Mouse (Mus musculus) liver, embryonic 12.5 days (tissue): ENCODE measurements around the gene Ssr2. TPM values are rescaled to one million over a fixed set of nuclear protein-coding genes. Genes with fewer than 3 reads are reported as not detected.

Experiments
- ATAC-seq: fragments of 200-750 bp; cut with Nextera tagmentation; 2 replicates; pipeline ENCODE4 v1.8.0; 2017; ENCODE audit warnings: moderate number of reproducible peaks, mild to moderate bottlenecking, moderate library complexity
- H3K27ac ChIP-seq: fragments of 300-500 bp; sonication (generic); 2 replicates; pipeline ENCODE4 v1.5.1; 2016; ENCODE audit warnings: mild to moderate bottlenecking
- H3K27me3 ChIP-seq: fragments of 300-500 bp; sonication (generic); replicated peaks from 2 replicates; pipeline ENCODE4 v1.6.1; 2016; ENCODE audit warnings: mild to moderate bottlenecking, moderate library complexity
- H3K36me3 ChIP-seq: fragments of 300-500 bp; sonication (generic); 2 replicates; pipeline ENCODE4 v1.6.1; 2016; ENCODE audit warnings: mild to moderate bottlenecking, moderate library complexity
- H3K4me1 ChIP-seq: fragments of 300-500 bp; sonication (generic); 2 replicates; pipeline ENCODE4 v1.6.1; 2016
- H3K4me2 ChIP-seq: fragments of 300-500 bp; sonication (generic); 2 replicates; pipeline ENCODE4 v1.6.1; 2016; ENCODE audit warnings: mild to moderate bottlenecking, moderate library complexity
- H3K4me3 ChIP-seq: fragments of 300-500 bp; sonication (generic); 2 replicates; pipeline ENCODE4 v1.5.1; 2016; ENCODE audit warnings: mild to moderate bottlenecking, moderate library complexity
- H3K9ac ChIP-seq: fragments of 300-500 bp; sonication (generic); 2 replicates; pipeline ENCODE4 v1.6.1; 2016; ENCODE audit warnings: mild to moderate bottlenecking, moderate library complexity
- H3K9me3 ChIP-seq: fragments of 300-500 bp; sonication (generic); replicated peaks from 2 replicates; pipeline ENCODE4 v1.6.1; 2016; ENCODE audit warnings: mild to moderate bottlenecking, moderate library complexity
- WGBS: fragments of 180-500 bp; shearing (Covaris S2); methylation state at CpG from one replicate; pipeline ENCODE4 v1.1.7; 2016; ENCODE audit not compliant: insufficient replicate concordance; 5-methylcytosine and 5-hydroxymethylcytosine counted together
- polyA plus RNA-seq: library from polyadenylated mRNA; unstranded; fragments of >200 nt; fragmentation: Nextera tagmentation; extraction: Ambion mirVana; gene quantifications from 2 replicates; pipeline ENCODE4 v1.2.1, GENCODE M21; 2016

The Ssr2 gene
- polyA plus RNA-seq, 1 experiment from 2014 or later, result 177 TPM

DNA sequence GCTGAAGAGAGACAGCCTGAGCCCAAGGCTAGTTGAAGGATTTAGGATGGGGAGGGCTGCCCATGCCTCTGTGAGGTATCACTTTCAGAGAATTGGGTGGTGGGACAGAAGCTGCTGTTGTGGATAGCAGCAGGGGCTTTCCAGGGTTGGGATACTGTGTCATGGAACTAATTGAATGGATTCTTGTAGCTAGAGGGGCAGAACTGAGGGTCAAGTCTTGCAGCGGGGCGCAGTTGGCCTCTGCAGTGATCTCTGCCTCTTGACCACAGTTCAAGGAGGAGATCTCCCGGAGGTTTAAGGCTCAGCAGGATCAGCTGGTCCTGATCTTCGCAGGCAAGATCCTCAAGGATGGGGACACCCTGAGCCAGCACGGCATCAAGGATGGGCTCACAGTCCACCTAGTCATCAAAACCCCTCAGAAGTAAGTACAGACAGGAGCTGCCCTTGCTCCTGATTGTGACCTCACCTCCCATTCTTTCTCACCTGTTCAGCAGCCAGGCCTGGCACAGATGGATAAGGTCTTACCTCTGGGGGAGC lies 20.5 kb upstream of the Ssr2 start:
- Histone ChIP-seq H3K9ac (0 out of 2 replicates have a peak overlapping the region, but pooled peaks have one; percentile 94), H3K4me2 (peak overlapping the region; percentile 99), H3K4me3 (0 out of 2 replicates have a peak overlapping the region, but pooled peaks have one; percentile 84), H3K4me1 (peaks cover 38% of the 10 kb centered on the region), H3K9me3 (no peaks in the 10 kb centered on the region), H3K36me3 (peaks cover 47% of the 10 kb centered on the region), H3K27me3 (no peaks in the 10 kb centered on the region), H3K27ac (0 out of 2 replicates have a peak overlapping the region, but pooled peaks have one; percentile 3)
- ATAC-seq, result no peak
- WGBS, result 91% methylated on average over 5 of the region's 5 CpGs

- peaks cover 53% of the 10 kb centered on the region for H3K36me3 ChIP-seq
- no peaks in the 10 kb centered on the region for H3K9me3 ChIP-seq
- no peak overlapping the region for H3K4me3 ChIP-seq
- H3K9ac ChIP-seq, result no peak overlapping the region
- H3K27ac ChIP-seq, result no peak overlapping the region
- no peaks in the 10 kb centered on the region for H3K27me3 ChIP-seq
- no peak for ATAC-seq
- H3K4me2 ChIP-seq, result 0 out of 2 replicates have a peak overlapping the region, but pooled peaks have one; percentile 99
- peaks cover 32% of the 10 kb centered on the region for H3K4me1 ChIP-seq
- 92% methylated on average over 6 of the region's 6 CpGs for whole genome bisulfite sequencing
Measured at GRCm38 (mm10) chr3:88555731-88556130, 19.9 kb upstream of the Ssr2 start.

- Histone ChIP-seq H3K9ac (no peak overlapping the region), H3K4me2 (no peak overlapping the region), H3K9me3 (no peaks in the 10 kb centered on the region), H3K4me1 (peaks cover 23% of the 10 kb centered on the region), H3K27me3 (no peaks in the 10 kb centered on the region), H3K36me3 (peaks cover 62% of the 10 kb centered on the region), H3K27ac (no peak overlapping the region), H3K4me3 (no peak overlapping the region)
- no peak for ATAC-seq
- WGBS, result 83% methylated on average over 8 of the region's 8 CpGs
Measured at GRCm38 (mm10) chr3:88556616-88557015, 19.1 kb upstream of the Ssr2 start.

DNA sequence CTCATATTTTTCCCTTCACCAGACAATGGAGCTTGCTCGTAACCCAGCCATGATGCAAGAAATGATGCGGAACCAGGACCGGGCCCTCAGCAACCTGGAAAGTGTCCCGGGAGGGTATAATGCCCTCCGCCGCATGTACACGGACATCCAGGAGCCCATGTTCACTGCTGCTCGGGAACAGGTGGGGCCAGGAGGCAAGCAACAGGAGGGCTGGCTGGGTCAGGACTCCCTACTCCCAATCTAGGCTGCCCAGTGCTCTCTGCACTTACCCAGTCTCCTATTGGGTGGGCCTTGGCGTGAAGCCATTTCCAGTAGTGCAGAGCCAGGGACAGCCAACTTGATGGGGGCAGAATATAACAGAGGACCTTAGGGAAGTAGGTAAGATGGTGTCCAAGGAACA lies 16.1 kb upstream of the Ssr2 start:
- peaks cover 12% of the 10 kb centered on the region for H3K4me1 ChIP-seq
- H3K9ac ChIP-seq, result no peak overlapping the region
- no peaks in the 10 kb centered on the region for H3K27me3 ChIP-seq
- no peak for ATAC-seq
- no peak overlapping the region for H3K4me2 ChIP-seq
- H3K27ac ChIP-seq, result no peak overlapping the region
- no peaks in the 10 kb centered on the region for H3K9me3 ChIP-seq
- H3K36me3 ChIP-seq, result peaks cover 92% of the 10 kb centered on the region
- WGBS, result 91% methylated on average over 9 of the region's 9 CpGs
- no peak overlapping the region for H3K4me3 ChIP-seq

DNA sequence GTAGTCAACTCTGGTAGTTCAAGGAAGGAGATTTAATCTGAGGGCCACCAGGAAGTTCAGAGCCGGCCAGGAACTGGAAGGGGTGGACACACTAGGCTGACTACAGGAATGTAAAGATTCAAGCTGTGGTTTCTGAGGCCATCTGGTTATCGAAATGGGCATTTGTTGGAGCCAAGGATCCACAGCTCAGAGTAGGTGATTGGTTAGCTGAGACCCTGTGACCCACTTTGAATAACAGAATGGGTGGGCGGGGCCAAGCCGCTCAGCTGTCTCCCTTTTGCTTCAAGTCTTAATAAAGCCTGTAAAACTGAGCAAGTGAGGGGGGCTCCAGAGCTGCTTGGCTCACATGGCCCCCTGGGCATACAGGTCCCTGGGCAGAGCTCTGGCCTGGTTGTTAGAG lies 13.7 kb upstream of the Ssr2 start:
- no peaks in the 10 kb centered on the region for H3K27me3 ChIP-seq
- H3K4me1 ChIP-seq, result no peaks in the 10 kb centered on the region
- 76% methylated on average over 4 of the region's 4 CpGs for WGBS
- peak; percentile 16; the same call in 1 of the 2 replicates for ATAC-seq
- no peak overlapping the region for H3K27ac ChIP-seq
- no peak overlapping the region for H3K9ac ChIP-seq
- no peak overlapping the region for H3K4me3 ChIP-seq
- H3K36me3 ChIP-seq, result peaks cover 100% of the 10 kb centered on the region
- no peak overlapping the region for H3K4me2 ChIP-seq
- no peaks in the 10 kb centered on the region for H3K9me3 ChIP-seq

GRCm38 (mm10) chr3:88563442-88563841 lies 12.2 kb upstream of the Ssr2 start:
- ATAC-seq, result no peak
- H3K9ac ChIP-seq, result no peak overlapping the region
- no peak overlapping the region for H3K27ac ChIP-seq
- H3K27me3 ChIP-seq, result no peaks in the 10 kb centered on the region
- H3K9me3 ChIP-seq, result no peaks in the 10 kb centered on the region
- H3K4me2 ChIP-seq, result no peak overlapping the region
- H3K4me1 ChIP-seq, result peaks cover 6% of the 10 kb centered on the region
- WGBS, result 81% methylated on average over 4 of the region's 4 CpGs
- peaks cover 100% of the 10 kb centered on the region for H3K36me3 ChIP-seq
- H3K4me3 ChIP-seq, result no peak overlapping the region

DNA sequence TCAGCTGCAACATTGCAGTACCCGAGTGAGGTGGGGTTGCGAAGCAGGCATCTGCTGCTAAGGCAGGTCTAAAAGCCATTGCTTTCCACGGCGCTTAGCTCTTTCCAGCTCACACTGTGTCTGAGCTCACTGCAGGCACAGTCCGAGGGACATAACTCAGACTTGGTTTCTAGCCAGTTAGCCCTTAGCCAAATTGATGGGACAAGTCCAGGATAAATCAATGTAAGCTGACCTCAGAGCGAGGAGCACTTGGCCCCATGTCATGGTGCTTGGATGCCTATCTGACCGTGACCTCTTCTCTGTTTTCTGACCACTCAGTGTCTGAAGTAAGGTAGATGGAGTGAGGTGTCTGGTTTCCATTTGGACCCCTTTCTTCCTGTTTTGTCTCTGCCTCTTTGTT lies 11.7 kb upstream of the Ssr2 start:
- Histone ChIP-seq H3K27me3 (no peaks in the 10 kb centered on the region), H3K27ac (no peak overlapping the region), H3K4me1 (peaks cover 9% of the 10 kb centered on the region), H3K4me2 (no peak overlapping the region), H3K4me3 (no peak overlapping the region), H3K36me3 (peaks cover 100% of the 10 kb centered on the region), H3K9me3 (no peaks in the 10 kb centered on the region), H3K9ac (no peak overlapping the region)
- WGBS, result 82% methylated on average over 7 of the region's 7 CpGs
- ATAC-seq, result no peak

- Histone ChIP-seq H3K4me2 (no peak overlapping the region), H3K9ac (no peak overlapping the region), H3K9me3 (no peaks in the 10 kb centered on the region), H3K4me3 (no peak overlapping the region), H3K27ac (no peak overlapping the region), H3K36me3 (peaks cover 94% of the 10 kb centered on the region), H3K27me3 (no peaks in the 10 kb centered on the region), H3K4me1 (peaks cover 9% of the 10 kb centered on the region)
- no peak for ATAC-seq
- WGBS, result 77% methylated on average over 3 of the region's 3 CpGs
Measured at GRCm38 (mm10) chr3:88566116-88566515, 9.6 kb upstream of the Ssr2 start.

GRCm38 (mm10) chr3:88566536-88567061 lies 9.1 kb upstream of the Ssr2 start:
- 82% methylated on average over 4 of the region's 4 CpGs for WGBS
- no peak overlapping the region for H3K9ac ChIP-seq
- H3K4me3 ChIP-seq, result no peak overlapping the region
- ATAC-seq, result no peak
- H3K9me3 ChIP-seq, result no peaks in the 10 kb centered on the region
- H3K27me3 ChIP-seq, result no peaks in the 10 kb centered on the region
- peaks cover 89% of the 10 kb centered on the region for H3K36me3 ChIP-seq
- H3K27ac ChIP-seq, result no peak overlapping the region
- peaks cover 9% of the 10 kb centered on the region for H3K4me1 ChIP-seq
- no peak overlapping the region for H3K4me2 ChIP-seq

DNA sequence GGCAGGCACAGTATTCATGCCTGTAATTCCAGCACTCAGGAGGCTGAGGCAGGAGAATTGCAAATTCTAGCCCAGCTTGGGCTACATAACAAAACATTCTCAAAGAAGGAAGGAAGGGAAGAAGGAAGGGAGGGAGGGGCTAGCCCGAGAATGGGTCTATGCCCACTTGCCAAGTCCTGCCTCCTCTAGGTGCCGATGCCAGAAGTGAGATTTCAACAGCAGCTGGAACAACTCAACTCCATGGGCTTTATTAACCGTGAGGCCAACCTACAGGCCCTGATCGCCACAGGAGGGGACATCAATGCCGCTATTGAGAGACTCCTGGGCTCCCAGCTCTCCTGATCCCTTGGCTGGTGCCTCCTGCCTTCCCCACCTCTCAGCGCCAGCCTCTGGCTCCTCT lies 7.8 kb upstream of the Ssr2 start:
- Histone ChIP-seq H3K36me3 (peaks cover 76% of the 10 kb centered on the region), H3K9ac (no peak overlapping the region)

GRCm38 (mm10) chr3:88568615-88569014 lies 7.1 kb upstream of the Ssr2 start:
- H3K36me3 ChIP-seq, result peaks cover 69% of the 10 kb centered on the region
- H3K27ac ChIP-seq, result peak overlapping the region; percentile 65
- no peaks in the 10 kb centered on the region for H3K27me3 ChIP-seq
- H3K9ac ChIP-seq, result no peak overlapping the region
- no peak overlapping the region for H3K4me3 ChIP-seq
- peaks cover 9% of the 10 kb centered on the region for H3K4me1 ChIP-seq
- H3K4me2 ChIP-seq, result no peak overlapping the region
- no peaks in the 10 kb centered on the region for H3K9me3 ChIP-seq
- WGBS, result 75% methylated on average over 2 of the region's 2 CpGs
- ATAC-seq, result 0 out of 2 replicates have a peak, but pooled peaks have one; percentile 35

More for the DNA sequence above, 7.8 kb upstream of the Ssr2 start:
- WGBS, result 76% methylated on average over 6 of the region's 6 CpGs
- Histone ChIP-seq H3K27me3 (no peaks in the 10 kb centered on the region), H3K4me1 (peaks cover 9% of the 10 kb centered on the region), H3K27ac (peak overlapping the region; percentile 65; the same call in 1 of the 2 replicates), H3K4me3 (no peak overlapping the region), H3K9me3 (no peaks in the 10 kb centered on the region), H3K4me2 (no peak overlapping the region)
- no peak for ATAC-seq

DNA sequence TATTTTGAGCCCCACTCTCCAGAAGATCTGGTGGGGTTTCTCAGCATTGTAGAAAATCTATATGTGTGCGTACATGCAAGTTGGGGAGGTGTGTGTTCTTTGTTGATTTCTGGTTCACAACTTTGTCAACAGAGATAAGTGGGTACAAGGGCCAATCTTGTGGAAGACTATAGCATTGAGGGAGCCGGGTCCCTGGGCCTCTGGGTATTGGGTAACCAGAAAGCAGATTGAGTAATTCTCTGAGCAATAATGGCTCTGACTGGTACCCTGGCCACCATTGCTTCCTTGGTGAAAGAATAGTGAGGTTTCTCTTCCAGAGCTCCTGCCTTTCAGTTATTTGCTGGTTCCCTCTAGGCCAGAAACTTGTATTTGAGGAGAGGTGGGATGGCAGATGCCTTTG lies 6.6 kb upstream of the Ssr2 start:
- Histone ChIP-seq H3K4me1 (peaks cover 9% of the 10 kb centered on the region), H3K4me2 (no peak overlapping the region), H3K4me3 (no peak overlapping the region), H3K9me3 (no peaks in the 10 kb centered on the region), H3K9ac (no peak overlapping the region), H3K27me3 (no peaks in the 10 kb centered on the region), H3K27ac (peak overlapping the region; percentile 65), H3K36me3 (peaks cover 64% of the 10 kb centered on the region)
- ATAC-seq, result peak; percentile 55
- WGBS, result 75% methylated on average over 2 of the region's 2 CpGs
